Mouse (Mus musculus): ENCODE measurements around the gene 4430402I18Rik. TPM values are rescaled to one million over a fixed set of nuclear protein-coding genes. Genes with fewer than 3 reads are reported as not detected.

Gene 4430402I18Rik
- polyA plus RNA-seq, 1 experiment from 2014 or later, result 2.1 TPM

GRCm38 (mm10) chr19:28991391-28991790, 23.8 kb upstream of the 4430402I18Rik start:
- Histone ChIP-seq H3K27ac (peak overlapping the region; percentile 97), H3K4me1 (peaks cover 11% of the 10 kb centered on the region; the same call in 1 of the 2 replicates), H3K4me3 (peak overlapping the region; percentile 99), H3K9me3 (0 out of 2 replicates have a peak, but pooled peaks cover 3% of the 10 kb centered on the region), H3K27me3 (ENCODE audit: insufficient read depth, poor library complexity, severe bottlenecking) (no peaks in the 10 kb centered on the region), H3K36me3 (peaks cover 35% of the 10 kb centered on the region)
- 67% methylated on average over 5 of the region's 5 CpGs for WGBS
- no peak for DNase-seq (ENCODE audit: low spot score)

GRCm38 (mm10) chr19:28990590-28991221, 23.1 kb upstream of the 4430402I18Rik start:
- Histone ChIP-seq H3K4me1 (peaks cover 11% of the 10 kb centered on the region; the same call in 1 of the 2 replicates), H3K27ac (peak overlapping the region; percentile 97), H3K36me3 (peaks cover 28% of the 10 kb centered on the region), H3K27me3 (ENCODE audit: insufficient read depth, poor library complexity, severe bottlenecking) (no peaks in the 10 kb centered on the region), H3K9me3 (0 out of 2 replicates have a peak, but pooled peaks cover 3% of the 10 kb centered on the region), H3K4me3 (peak overlapping the region; percentile 99)
- peak; percentile 79 for DNase-seq (ENCODE audit: low spot score)
- WGBS, result under 1% methylated on average over 41 of the region's 41 CpGs

GRCm38 (mm10) chr19:28990194-28990589, 22.6 kb upstream of the 4430402I18Rik start, which contains the start of gene Cdc37l1:
Gene Cdc37l1 (plus strand): TSS chr19:28990352.
- Histone ChIP-seq H3K36me3 (peaks cover 23% of the 10 kb centered on the region), H3K4me3 (peak within 1 kb of the TSS; percentile 99), H3K27me3 (ENCODE audit: insufficient read depth, poor library complexity, severe bottlenecking) (no peaks in the 10 kb centered on the region), H3K27ac (peak within 1 kb of the TSS; percentile 97), H3K9me3 (0 out of 2 replicates have a peak, but pooled peaks cover 3% of the 10 kb centered on the region), H3K4me1 (peaks cover 11% of the 10 kb centered on the region; the same call in 1 of the 2 replicates)
- under 1% methylated on average over 37 of the region's 37 CpGs for WGBS
- peak; percentile 98 for DNase-seq (ENCODE audit: low spot score)

GRCm38 (mm10) chr19:28989515-28989914, 21.9 kb upstream of the 4430402I18Rik start:
- peaks cover 16% of the 10 kb centered on the region for H3K36me3 ChIP-seq
- 0 out of 2 replicates have a peak, but pooled peaks cover 3% of the 10 kb centered on the region for H3K9me3 ChIP-seq
- no peaks in the 10 kb centered on the region for H3K27me3 ChIP-seq (ENCODE audit: insufficient read depth, poor library complexity, severe bottlenecking)
- 46% methylated on average over 8 of the region's 8 CpGs for WGBS
- H3K27ac ChIP-seq, result peak overlapping the region; percentile 97
- peak overlapping the region; percentile 99 for H3K4me3 ChIP-seq
- no peak for DNase-seq (ENCODE audit: low spot score)
- H3K4me1 ChIP-seq, result peaks cover 11% of the 10 kb centered on the region; the same call in 1 of the 2 replicates

- DNase-seq (ENCODE audit: low spot score), result no peak
- Histone ChIP-seq H3K27ac (no peak overlapping the region), H3K36me3 (no peaks in the 10 kb centered on the region), H3K4me1 (no peaks in the 10 kb centered on the region), H3K9me3 (no peaks in the 10 kb centered on the region), H3K4me3 (no peak overlapping the region), H3K27me3 (ENCODE audit: insufficient read depth, poor library complexity, severe bottlenecking) (no peaks in the 10 kb centered on the region)
- WGBS, result 69% methylated on average over 7 of the region's 7 CpGs
Observed at GRCm38 (mm10) chr19:28982617-28983016, 15.0 kb upstream of the 4430402I18Rik start.

- H3K36me3 ChIP-seq, result no peaks in the 10 kb centered on the region
- peak; percentile 84 for DNase-seq (ENCODE audit: low spot score)
- H3K27me3 ChIP-seq (ENCODE audit: insufficient read depth, poor library complexity, severe bottlenecking), result peaks cover 11% of the 10 kb centered on the region
- peak overlapping the region; percentile 67; the same call in 1 of the 2 replicates for H3K27ac ChIP-seq
- 15% methylated on average over 35 of the region's 35 CpGs for WGBS
- peak overlapping the region; percentile 60 for H3K4me3 ChIP-seq
- H3K9me3 ChIP-seq, result no peaks in the 10 kb centered on the region
- peaks cover 7% of the 10 kb centered on the region for H3K4me1 ChIP-seq
Observed at GRCm38 (mm10) chr19:28974862-28975611, 7.4 kb upstream of the 4430402I18Rik start.

- WGBS, result 39% methylated on average over 11 of the region's 11 CpGs
- H3K27me3 ChIP-seq (ENCODE audit: insufficient read depth, poor library complexity, severe bottlenecking), result peaks cover 10% of the 10 kb centered on the region
- no peaks in the 10 kb centered on the region for H3K36me3 ChIP-seq
- H3K27ac ChIP-seq, result no peak overlapping the region
- DNase-seq (ENCODE audit: low spot score), result no peak
- H3K4me1 ChIP-seq, result peaks cover 18% of the 10 kb centered on the region
- H3K4me3 ChIP-seq, result no peak overlapping the region
- H3K9me3 ChIP-seq, result no peaks in the 10 kb centered on the region
Observed at GRCm38 (mm10) chr19:28970251-28970650, 2.7 kb upstream of the 4430402I18Rik start.

GRCm38 (mm10) chr19:28969231-28969630, 1.6 kb upstream of the 4430402I18Rik start:
- no peaks in the 10 kb centered on the region for H3K36me3 ChIP-seq
- no peak for DNase-seq (ENCODE audit: low spot score)
- H3K27ac ChIP-seq, result no peak overlapping the region
- H3K27me3 ChIP-seq (ENCODE audit: insufficient read depth, poor library complexity, severe bottlenecking), result peaks cover under 1% of the 10 kb centered on the region; the same call in 1 of the 2 replicates
- H3K4me1 ChIP-seq, result peaks cover 21% of the 10 kb centered on the region
- WGBS, result 81% methylated on average over 5 of the region's 5 CpGs
- H3K4me3 ChIP-seq, result no peak overlapping the region
- no peaks in the 10 kb centered on the region for H3K9me3 ChIP-seq

GRCm38 (mm10) chr19:28968178-28968577, 578 bp upstream of the 4430402I18Rik start:
- no peak for DNase-seq (ENCODE audit: low spot score)
- Histone ChIP-seq H3K4me1 (peaks cover 26% of the 10 kb centered on the region), H3K9me3 (no peaks in the 10 kb centered on the region), H3K4me3 (no peak overlapping the region), H3K27ac (no peak overlapping the region), H3K27me3 (ENCODE audit: insufficient read depth, poor library complexity, severe bottlenecking) (no peaks in the 10 kb centered on the region), H3K36me3 (no peaks in the 10 kb centered on the region)
- 76% methylated on average over 4 of the region's 4 CpGs for WGBS

- no peak for DNase-seq (ENCODE audit: low spot score)
- Histone ChIP-seq H3K4me3 (peak overlapping the region; percentile 96), H3K4me1 (peaks cover 26% of the 10 kb centered on the region), H3K27ac (peak overlapping the region; percentile 96), H3K9me3 (no peaks in the 10 kb centered on the region), H3K36me3 (no peaks in the 10 kb centered on the region), H3K27me3 (ENCODE audit: insufficient read depth, poor library complexity, severe bottlenecking) (no peaks in the 10 kb centered on the region)
- WGBS, result 6% methylated on average over 16 of the region's 16 CpGs
Observed at GRCm38 (mm10) chr19:28964552-28964903, 3.1 kb downstream of the 4430402I18Rik start.

- H3K9me3 ChIP-seq, result no peaks in the 10 kb centered on the region
- WGBS, result under 1% methylated on average over 67 of the region's 73 CpGs
- H3K27me3 ChIP-seq (ENCODE audit: insufficient read depth, poor library complexity, severe bottlenecking), result no peaks in the 10 kb centered on the region
- H3K27ac ChIP-seq, result peak within 1 kb of the TSS; percentile 96
- no peaks in the 10 kb centered on the region for H3K36me3 ChIP-seq
- DNase-seq (ENCODE audit: low spot score), result peak; percentile 88
- H3K4me3 ChIP-seq, result peak within 1 kb of the TSS; percentile 96
- H3K4me1 ChIP-seq, result peaks cover 26% of the 10 kb centered on the region
Observed at GRCm38 (mm10) chr19:28963842-28964551, 3.6 kb downstream of the 4430402I18Rik start, which contains the start of gene Plpp6. Gene Plpp6 (plus strand): TSS chr19:28963953.

- H3K9me3 ChIP-seq, result no peaks in the 10 kb centered on the region
- no peaks in the 10 kb centered on the region for H3K36me3 ChIP-seq
- WGBS, result 8% methylated on average over 4 of the region's 4 CpGs
- H3K27ac ChIP-seq, result peak overlapping the region; percentile 96
- no peaks in the 10 kb centered on the region for H3K27me3 ChIP-seq (ENCODE audit: insufficient read depth, poor library complexity, severe bottlenecking)
- peak overlapping the region; percentile 96 for H3K4me3 ChIP-seq
- no peak for DNase-seq (ENCODE audit: low spot score)
- H3K4me1 ChIP-seq, result peaks cover 26% of the 10 kb centered on the region
Observed at GRCm38 (mm10) chr19:28963513-28963841, 4.1 kb downstream of the 4430402I18Rik start.
